Mouse (Mus musculus) intestine, embryonic 14.5 days (tissue): ENCODE results near the gene Ipmk. TPM values are rescaled to one million over a fixed set of nuclear protein-coding genes. Genes with fewer than 3 reads are reported as not detected.

Source experiments
- ATAC-seq: fragments of 200-750 bp; cut with Nextera tagmentation; replicated peaks from 2 replicates; pipeline ENCODE4 v1.8.0; 2017; ENCODE audit warnings: low read depth, moderate number of reproducible peaks, moderate TSS enrichment, moderate library complexity; ENCODE audit not compliant: low FRiP score, low TSS enrichment
- DNase-seq: peaks from one replicate; pipeline ENCODE4 v3.0.0-alpha.2; 2018; ENCODE audit warnings: low spot score
- H3K27ac ChIP-seq: fragments of 300-500 bp; sonication (generic); 2 replicates; pipeline ENCODE4 v1.5.1; 2014; ENCODE audit warnings: low read depth, mild to moderate bottlenecking, control low read depth
- H3K27me3 ChIP-seq: fragments of 300-500 bp; sonication (generic); replicated peaks from 2 replicates; pipeline ENCODE4 v1.6.1; 2014; ENCODE audit warnings: low read length, control low read depth; ENCODE audit not compliant: control insufficient read depth, insufficient read depth
- H3K36me3 ChIP-seq: fragments of 300-500 bp; sonication (generic); 2 replicates; pipeline ENCODE4 v1.6.1; 2014; ENCODE audit warnings: low read length, control low read depth; ENCODE audit not compliant: control insufficient read depth, insufficient read depth
- H3K4me1 ChIP-seq: fragments of 300-500 bp; sonication (generic); replicated peaks from 2 replicates; pipeline ENCODE4 v1.6.1; 2014; ENCODE audit warnings: low read length, control low read depth, mixed read lengths; ENCODE audit not compliant: control insufficient read depth, insufficient read depth
- H3K4me2 ChIP-seq: fragments of 300-500 bp; sonication (generic); 2 replicates; pipeline ENCODE4 v1.6.1; 2014; ENCODE audit warnings: low read length
- H3K4me3 ChIP-seq: fragments of 300-500 bp; sonication (generic); 2 replicates; pipeline ENCODE4 v1.5.1; 2014; ENCODE audit warnings: low read depth, low read length, control low read depth, mixed read lengths
- H3K9ac ChIP-seq: fragments of 300-500 bp; sonication (generic); 2 replicates; pipeline ENCODE4 v1.6.1; 2014; ENCODE audit warnings: mild to moderate bottlenecking, low read length
- H3K9me3 ChIP-seq: fragments of 300-500 bp; sonication (generic); 2 replicates; pipeline ENCODE4 v1.6.1; 2016; ENCODE audit warnings: low read length, control low read depth; ENCODE audit not compliant: control insufficient read depth
- WGBS: fragments of 180-500 bp; shearing (Covaris S2); extraction: QIAGEN DNeasy Blood & Tissue Kit; methylation state at CpG from one replicate; pipeline ENCODE4 v1.1.7; 2014; 5-methylcytosine and 5-hydroxymethylcytosine counted together
- polyA plus RNA-seq: library from polyadenylated mRNA; unstranded; fragments of >200 nt; fragmentation: Nextera tagmentation; extraction: Ambion mirVana; gene quantifications from 2 replicates; pipeline ENCODE4 v1.2.1, GENCODE M21; 2014

Gene Ipmk
- polyA plus RNA-seq, 1 experiment from 2014 or later = 21.5 TPM

- Histone ChIP-seq H3K4me1 (no peaks in the 10 kb centered on the region), H3K36me3 (peaks cover 31% of the 10 kb centered on the region), H3K27me3 (no peaks in the 10 kb centered on the region), H3K27ac (no peak overlapping the region), H3K4me2 (no peak overlapping the region), H3K4me3 (no peak overlapping the region), H3K9me3 (no peaks in the 10 kb centered on the region), H3K9ac (no peak overlapping the region)
- ATAC-seq (no peak), DNase-seq (no peak)
- 95% methylated on average over 7 of the region's 7 CpGs for WGBS
These were observed 15.7 kb upstream of the Ipmk start for GRCm38 (mm10) chr10:71331908-71332307.

GRCm38 (mm10) chr10:71332376-71332775 is 15.2 kb upstream of the Ipmk start:
- Histone ChIP-seq H3K4me3 (no peak overlapping the region), H3K36me3 (peaks cover 31% of the 10 kb centered on the region), H3K27me3 (no peaks in the 10 kb centered on the region), H3K9me3 (no peaks in the 10 kb centered on the region), H3K27ac (no peak overlapping the region), H3K4me2 (no peak overlapping the region), H3K9ac (no peak overlapping the region), H3K4me1 (no peaks in the 10 kb centered on the region)
- ATAC-seq = no peak
- DNase-seq = no peak
- WGBS = 87% methylated on average over 4 of the region's 4 CpGs

GRCm38 (mm10) chr10:71332859-71333258 is 14.7 kb upstream of the Ipmk start:
- H3K4me1 ChIP-seq = 0 out of 2 replicates have a peak, but pooled peaks cover 1% of the 10 kb centered on the region
- no peaks in the 10 kb centered on the region for H3K9me3 ChIP-seq
- H3K4me2 ChIP-seq = no peak overlapping the region
- no peak overlapping the region for H3K4me3 ChIP-seq
- peaks cover 31% of the 10 kb centered on the region for H3K36me3 ChIP-seq
- no peaks in the 10 kb centered on the region for H3K27me3 ChIP-seq
- ATAC-seq (no peak), DNase-seq (no peak)
- 92% methylated on average over 9 of the region's 9 CpGs for WGBS
- H3K27ac ChIP-seq = no peak overlapping the region
- no peak overlapping the region for H3K9ac ChIP-seq

- Histone ChIP-seq H3K9ac (no peak overlapping the region), H3K4me1 (0 out of 2 replicates have a peak, but pooled peaks cover 7% of the 10 kb centered on the region), H3K9me3 (no peaks in the 10 kb centered on the region), H3K36me3 (peaks cover 17% of the 10 kb centered on the region), H3K27me3 (no peaks in the 10 kb centered on the region), H3K4me2 (no peak overlapping the region), H3K27ac (no peak overlapping the region), H3K4me3 (no peak overlapping the region)
- 78% methylated on average over 2 of the region's 2 CpGs for WGBS
- ATAC-seq (no peak), DNase-seq (no peak)
These were observed 9.8 kb upstream of the Ipmk start for GRCm38 (mm10) chr10:71337733-71338132.

- WGBS = 74% methylated on average over 8 of the region's 8 CpGs
- H3K4me1 ChIP-seq = 0 out of 2 replicates have a peak, but pooled peaks cover 10% of the 10 kb centered on the region
- peaks cover 17% of the 10 kb centered on the region for H3K36me3 ChIP-seq
- no peak for ATAC-seq
- no peak overlapping the region for H3K27ac ChIP-seq
- H3K9me3 ChIP-seq = no peaks in the 10 kb centered on the region
- DNase-seq = no peak
- no peak overlapping the region for H3K9ac ChIP-seq
- no peaks in the 10 kb centered on the region for H3K27me3 ChIP-seq
- no peak overlapping the region for H3K4me3 ChIP-seq
- no peak overlapping the region for H3K4me2 ChIP-seq
These were observed 9.2 kb upstream of the Ipmk start for GRCm38 (mm10) chr10:71338156-71338905.

- 73% methylated on average over 4 of the region's 4 CpGs for WGBS
- Histone ChIP-seq H3K27me3 (no peaks in the 10 kb centered on the region), H3K27ac (no peak overlapping the region), H3K4me1 (peaks cover 19% of the 10 kb centered on the region; the same call in 1 of the 2 replicates), H3K9me3 (no peaks in the 10 kb centered on the region), H3K4me2 (no peak overlapping the region), H3K36me3 (peaks cover 11% of the 10 kb centered on the region), H3K4me3 (no peak overlapping the region), H3K9ac (no peak overlapping the region)
- no peak for ATAC-seq
- no peak for DNase-seq
These were observed 8.1 kb upstream of the Ipmk start for GRCm38 (mm10) chr10:71339463-71339862.

- Histone ChIP-seq H3K36me3 (peaks cover 11% of the 10 kb centered on the region), H3K9me3 (no peaks in the 10 kb centered on the region), H3K4me1 (peaks cover 21% of the 10 kb centered on the region; the same call in 1 of the 2 replicates), H3K27ac (no peak overlapping the region), H3K27me3 (no peaks in the 10 kb centered on the region), H3K4me3 (no peak overlapping the region), H3K9ac (no peak overlapping the region), H3K4me2 (no peak overlapping the region)
- DNase-seq = no peak
- WGBS = 62% methylated on average over 2 of the region's 2 CpGs
- no peak for ATAC-seq
These were observed 7.4 kb upstream of the Ipmk start for GRCm38 (mm10) chr10:71340195-71340594.

GRCm38 (mm10) chr10:71341290-71341689 is 6.3 kb upstream of the Ipmk start:
- H3K9me3 ChIP-seq = no peaks in the 10 kb centered on the region
- no peak overlapping the region for H3K9ac ChIP-seq
- no peaks in the 10 kb centered on the region for H3K27me3 ChIP-seq
- 0 out of 2 replicates have a peak, but pooled peaks cover under 1% of the 10 kb centered on the region for H3K36me3 ChIP-seq
- H3K4me2 ChIP-seq = no peak overlapping the region
- peaks cover 21% of the 10 kb centered on the region; the same call in 1 of the 2 replicates for H3K4me1 ChIP-seq
- no peak overlapping the region for H3K27ac ChIP-seq
- 96% methylated on average over 9 of the region's 9 CpGs for WGBS
- DNase-seq (no peak), ATAC-seq (no peak)
- H3K4me3 ChIP-seq = no peak overlapping the region
